In the genomic region with DNA sequence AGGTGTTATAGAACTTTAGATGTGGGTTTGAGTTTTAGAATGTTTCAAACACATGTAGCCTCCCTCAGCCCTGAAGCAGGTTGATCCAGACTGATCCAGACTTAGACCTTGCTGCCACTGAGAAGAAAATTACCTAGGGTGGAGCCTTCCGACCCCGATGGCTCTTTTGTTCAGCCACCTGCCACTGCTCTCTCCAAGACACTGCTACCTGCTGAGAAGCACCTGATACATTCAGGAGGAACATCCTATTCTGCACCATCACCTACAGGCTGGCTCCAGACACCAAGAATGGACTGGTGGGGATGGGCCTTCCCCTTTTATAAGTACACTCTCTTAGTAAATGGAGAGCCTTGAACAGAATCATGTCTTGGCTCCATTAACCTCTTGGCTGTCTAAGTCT, we compare ENCODE assay signal across 23 mouse cellular contexts.
"Had no signal": no experiment of that assay in that cellular context is flagged by ENCODE, and none has a peak within 500 bp of the region (broad histone marks: within the 10 kb centered on the region; RNA-seq: fewer than 3 reads in every experiment).

No protein-coding gene starts in this region.

- H3K4me3 ChIP-seq: gastrocnemius, adult 2 months; heart, embryonic 10.5 days; heart, embryonic 12.5 days; hindbrain, embryonic 10.5 days; hindbrain, embryonic 12.5 days; intestine, embryonic 15.5 days; limb, embryonic 13.5 days; limb, embryonic 15.5 days; liver, embryonic 13.5 days; liver, embryonic 15.5 days had no signal

- DNase-seq: gastrocnemius, adult 2 months; gastrocnemius, postnatal 10 days; gastrocnemius, postnatal 25 days; heart, adult 18-20 months; heart, postnatal 10 days; heart, postnatal 4 days; kidney, adult 2 months; kidney, postnatal 10 days; kidney, postnatal 25 days; kidney, postnatal 4 days; layer of hippocampus, adult 9-11 months; layer of hippocampus, postnatal 36 days; left cerebral cortex, postnatal 4 days; liver, embryonic 13.5 days had no signal

- H3K27ac ChIP-seq: gastrocnemius, adult 2 months; heart, embryonic 10.5 days; hindbrain, embryonic 10.5 days; hindbrain, embryonic 12.5 days; hindbrain, embryonic 14.5 days; intestine, embryonic 15.5 days; limb, embryonic 13.5 days; limb, embryonic 15.5 days; liver, embryonic 13.5 days; liver, embryonic 15.5 days had no signal
